Mouse (Mus musculus) neutrophil, adult 65 days (primary cell): ENCODE measurements around the gene Fcer2a. TPM values are rescaled to one million over a fixed set of nuclear protein-coding genes. Genes with fewer than 3 reads are reported as not detected.

Source experiments
- total RNA-seq: library from RNA; stranded (reverse); gene quantifications from 2 replicates; pipeline ENCODE4 v1.2.4, GENCODE M21; 2023

Gene Fcer2a
- total RNA-seq, result 0.18 and 0.35 TPM in 2 replicates

DNA sequence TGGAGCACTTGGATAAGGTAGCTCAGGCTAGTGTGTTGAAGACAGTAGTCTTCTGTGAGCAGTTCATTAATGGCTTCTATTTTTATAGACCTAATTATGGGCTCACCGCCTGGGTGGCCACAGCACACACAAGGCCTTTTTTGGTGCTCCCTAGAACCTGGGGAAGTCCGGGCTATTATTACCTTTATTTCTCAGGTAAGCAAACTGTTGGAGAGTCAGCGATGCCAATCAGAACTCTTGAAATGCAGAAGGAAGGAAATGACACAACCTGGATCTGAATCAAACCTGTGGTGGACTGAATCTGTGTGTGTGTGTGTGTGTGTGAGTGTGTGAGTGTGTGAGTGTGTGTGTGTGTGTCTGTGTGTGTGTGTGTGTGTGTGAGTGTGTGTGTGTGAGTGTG lies at the start of gene Fcer2a:
Gene Fcer2a (minus strand): TSS at position 55 of the 400 bp plus-strand sequence.

DNA sequence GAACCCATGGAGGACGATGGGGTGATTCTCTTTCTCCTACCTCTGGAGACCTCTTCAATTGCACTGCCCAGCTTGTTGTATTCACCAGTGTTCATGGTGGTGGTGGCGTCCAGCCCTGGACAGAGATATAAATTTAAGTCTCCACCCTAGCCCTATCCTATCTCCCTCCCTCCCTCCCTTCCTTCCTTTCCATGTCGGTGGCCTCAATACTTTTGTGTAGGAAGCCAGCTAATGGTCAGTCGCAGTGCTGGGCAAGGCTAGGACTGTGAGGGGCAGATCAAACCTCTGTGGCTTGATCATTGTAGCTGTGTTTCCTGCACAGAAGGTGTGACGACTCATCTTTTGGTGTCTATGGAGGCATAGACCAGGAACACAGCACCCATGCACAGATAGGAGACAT lies 26.6 kb upstream of the Fcer2a start, which contains the start of gene Clec4g:
Gene Clec4g (minus strand): TSS at position 101 of the 400 bp plus-strand sequence.

GRCm38 (mm10) chr8:3676131-3676992 lies 17.6 kb downstream of the Fcer2a start, which contains the start of gene Trappc5:
Gene Trappc5 (plus strand): TSS chr8:3676299.

GRCm38 (mm10) chr8:3671980-3672491 lies 21.9 kb downstream of the Fcer2a start, which contains the start of gene Fcor:
Gene Fcor (minus strand): TSS chr8:3672362.

GRCm38 (mm10) chr8:3665507-3665906 lies 28.5 kb downstream of the Fcer2a start, which contains the start of gene Mcemp1:
Gene Mcemp1 (plus strand): TSS chr8:3665754.

DNA sequence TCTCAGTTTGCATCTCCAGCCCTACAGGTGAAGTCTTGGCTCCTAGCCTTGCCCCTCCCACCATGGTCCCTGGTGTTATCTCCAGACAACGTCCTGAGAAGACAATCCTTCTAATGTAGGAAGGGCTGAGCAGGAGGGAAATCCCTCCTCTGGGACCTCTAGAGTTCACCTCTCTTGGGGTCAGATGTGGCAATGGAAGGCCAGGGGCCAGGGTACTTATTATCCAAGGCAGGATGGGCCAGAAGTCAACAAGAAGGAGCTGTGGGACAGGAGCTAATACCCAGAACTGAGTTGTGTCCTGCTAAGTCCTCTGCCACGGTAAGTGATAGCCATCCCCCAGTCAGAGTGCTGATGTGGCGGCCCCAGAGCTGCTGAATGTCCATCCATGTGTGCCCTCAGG lies 38.4 kb downstream of the Fcer2a start, which contains the start of gene Retn:
Gene Retn (plus strand): TSS at position 245 of the 400 bp plus-strand sequence.

Other genes with a start within 250 kb of the Fcer2a start
- gene Pex11g, start 226.5 kb downstream of the Fcer2a start, total RNA-seq, result 0.50 and 1.0 TPM in 2 replicates
- 1.7 and 3.9 TPM in 2 replicates for gene Tex45, start 223.3 kb downstream of the Fcer2a start, total RNA-seq
- 3.0 and 5.0 TPM in 2 replicates for gene Zfp358, start 201.0 kb downstream of the Fcer2a start, total RNA-seq
- gene Mcoln1, start 193.7 kb downstream of the Fcer2a start, total RNA-seq, result 26.7 and 31.6 TPM in 2 replicates
- 20.0 and 20.5 TPM in 2 replicates for gene Pnpla6, start 178.8 kb downstream of the Fcer2a start, total RNA-seq
- not detected in 2 replicates for gene C330021F23Rik, start 126.2 kb downstream of the Fcer2a start, total RNA-seq
- gene Camsap3, start 106.9 kb downstream of the Fcer2a start, total RNA-seq, result 0.16 TPM in 1 of 2 replicates, not detected in the other
- gene Xab2, start 72.9 kb downstream of the Fcer2a start, total RNA-seq, result 45.1 and 47.4 TPM in 2 replicates
- gene Pet100, start 72.6 kb downstream of the Fcer2a start, total RNA-seq, result 122 and 124 TPM in 2 replicates
- not detected in 2 replicates for gene Pcp2, start 68.6 kb downstream of the Fcer2a start, total RNA-seq
- 317 and 390 TPM in 2 replicates for gene Stxbp2, start 63.2 kb downstream of the Fcer2a start, total RNA-seq
- 1.4 and 1.9 TPM in 2 replicates for gene Retn, start 38.4 kb downstream of the Fcer2a start, total RNA-seq
- 329 and 340 TPM in 2 replicates for gene Mcemp1, start 28.4 kb downstream of the Fcer2a start, total RNA-seq
- gene Fcor, start 21.8 kb downstream of the Fcer2a start, total RNA-seq, result 4.6 and 5.0 TPM in 2 replicates
- gene Trappc5, start 17.9 kb downstream of the Fcer2a start, total RNA-seq, result 10.4 and 12.5 TPM in 2 replicates
- not detected in 2 replicates for gene Clec4g, start 26.5 kb upstream of the Fcer2a start, total RNA-seq
- 2.9 and 4.1 TPM in 2 replicates for gene Cd209a, start 54.8 kb upstream of the Fcer2a start, total RNA-seq
- gene Cd209e, start 160.1 kb upstream of the Fcer2a start, total RNA-seq, result not detected in 2 replicates
- not detected in 2 replicates for gene Cd209d, start 184.4 kb upstream of the Fcer2a start, total RNA-seq
- gene Cd209b, start 232.7 kb upstream of the Fcer2a start, total RNA-seq, result not detected in 2 replicates